ENCODE assay signal across 8 mouse cellular contexts in genomic region chr2:38350796-38351195, GRCm38 (mm10). TPM values are rescaled to one million over a fixed set of nuclear protein-coding genes. Genes with fewer than 3 reads are reported as not detected.
A peak's percentile ranks its signal among the peaks of the same experiment; 100 is the strongest.
DNase-seq lines count a peak whose midpoint lies in the region; ATAC-seq and TF ChIP-seq lines count a peak whose summit lies in the region.

No protein-coding gene starts in this region.

- H3K36me3 ChIP-seq in embryonic facial prominence, embryonic 12.5 days = no peaks in the 10 kb centered on the region
- no peaks in the 10 kb centered on the region for H3K36me3 ChIP-seq in kidney, adult 2 months (ENCODE audit: control insufficient read depth, insufficient read depth, low read length)
- no peaks in the 10 kb centered on the region for H3K36me3 ChIP-seq in limb, embryonic 13.5 days
- 0 out of 2 replicates have a peak, but pooled peaks cover 3% of the 10 kb centered on the region for H3K36me3 ChIP-seq in midbrain, embryonic 14.5 days (ENCODE audit: control insufficient read depth, insufficient read depth, low read length)

- ATAC-seq in embryonic facial prominence, embryonic 12.5 days (ENCODE audit: insufficient number of reproducible peaks, insufficient read depth, low FRiP score, low TSS enrichment) = peak; percentile 96
- peak; percentile 94 for ATAC-seq in limb, embryonic 13.5 days (ENCODE audit: low FRiP score, low read depth)
- ATAC-seq in midbrain, embryonic 14.5 days (ENCODE audit: low FRiP score, low TSS enrichment) = peak; percentile 91

- no peak for TF ChIP-seq POLR2A in kidney, adult 2 months (IDR thresholded peaks at IDR 0.05; ENCODE audit: low read depth, low read length)

- peaks cover 25% of the 10 kb centered on the region for H3K4me1 ChIP-seq in embryonic facial prominence, embryonic 12.5 days
- peaks cover 2% of the 10 kb centered on the region; the same call in 1 of the 2 replicates for H3K4me1 ChIP-seq in kidney, adult 2 months (ENCODE audit: control insufficient read depth, insufficient read depth, low read length)
- peaks cover 71% of the 10 kb centered on the region for H3K4me1 ChIP-seq in limb, embryonic 13.5 days
- H3K4me1 ChIP-seq in midbrain, embryonic 14.5 days (ENCODE audit: control insufficient read depth, insufficient read depth, low read length) = peaks cover 37% of the 10 kb centered on the region

- H3K27ac ChIP-seq in embryonic facial prominence, embryonic 12.5 days = 0 out of 2 replicates have a peak overlapping the region, but pooled peaks have one; percentile 31
- H3K27ac ChIP-seq in kidney, adult 2 months (ENCODE audit: insufficient read depth, low read depth, low read length) = no peak overlapping the region
- H3K27ac ChIP-seq in limb, embryonic 13.5 days = peak overlapping the region; percentile 87
- peak overlapping the region; percentile 91 for H3K27ac ChIP-seq in midbrain, embryonic 14.5 days (replicated peaks; ENCODE audit: low read depth, low read length)

- H3K9ac ChIP-seq in embryonic facial prominence, embryonic 12.5 days = peak overlapping the region; percentile 8; the same call in 1 of the 2 replicates
- H3K9ac ChIP-seq in limb, embryonic 13.5 days = peak overlapping the region; percentile 85
- H3K9ac ChIP-seq in midbrain, embryonic 14.5 days (replicated peaks; ENCODE audit: low read length) = peak overlapping the region; percentile 78

- peak; percentile 35 to 37 for DNase-seq in spleen, postnatal 36 days (ENCODE audit: low spot score in 2 of 2)
- DNase-seq in spleen, adult 12 weeks (ENCODE audit: low spot score) = no peak
- peak; percentile 64 for DNase-seq in heart, adult 8-10 months (ENCODE audit: low spot score)
- peak; percentile 82 for DNase-seq in kidney, adult 2 months
- peak; percentile 95 for DNase-seq in midbrain, embryonic 14.5 days
- DNase-seq in telencephalon, adult 2 months (ENCODE audit: low read depth, low spot score) = peak; percentile 69

- under 1% methylated on average over 29 of the region's 37 CpGs for WGBS in embryonic facial prominence, embryonic 12.5 days
- WGBS in kidney, adult 2 months = under 1% methylated on average over 36 of the region's 37 CpGs
- WGBS in limb, embryonic 13.5 days = under 1% methylated on average over 36 of the region's 37 CpGs
- under 1% methylated on average over 36 of the region's 37 CpGs for WGBS in midbrain, embryonic 14.5 days

- no peaks in the 10 kb centered on the region for H3K9me3 ChIP-seq in embryonic facial prominence, embryonic 12.5 days
- H3K9me3 ChIP-seq in limb, embryonic 13.5 days = no peaks in the 10 kb centered on the region
- H3K9me3 ChIP-seq in midbrain, embryonic 14.5 days (ENCODE audit: control insufficient read depth, low read length) = no peaks in the 10 kb centered on the region

- no peak for TF ChIP-seq CTCF in kidney, adult 2 months (conservative IDR thresholded peaks at IDR 0.05; ENCODE audit: insufficient read depth, insufficient read length, low read depth, low read length)

- peaks cover 96% of the 10 kb centered on the region for H3K27me3 ChIP-seq in embryonic facial prominence, embryonic 12.5 days
- peaks cover 13% of the 10 kb centered on the region for H3K27me3 ChIP-seq in kidney, adult 2 months (replicated peaks; ENCODE audit: control insufficient read depth, insufficient read depth, low read length)
- peaks cover 87% of the 10 kb centered on the region for H3K27me3 ChIP-seq in limb, embryonic 13.5 days
- peaks cover 76% of the 10 kb centered on the region for H3K27me3 ChIP-seq in midbrain, embryonic 14.5 days (ENCODE audit: control insufficient read depth, insufficient read depth, low read length)

- peak overlapping the region; percentile 43 for H3K4me3 ChIP-seq in embryonic facial prominence, embryonic 12.5 days
- H3K4me3 ChIP-seq in kidney, adult 2 months (ENCODE audit: insufficient read depth, low read depth, low read length) = peak overlapping the region; percentile 47
- H3K4me3 ChIP-seq in limb, embryonic 13.5 days = peak overlapping the region; percentile 70
- peak overlapping the region; percentile 56 for H3K4me3 ChIP-seq in midbrain, embryonic 14.5 days (replicated peaks; ENCODE audit: low read depth, low read length)

- H3K4me2 ChIP-seq in embryonic facial prominence, embryonic 12.5 days (replicated peaks) = peak overlapping the region; percentile 66
- H3K4me2 ChIP-seq in limb, embryonic 13.5 days (replicated peaks) = peak overlapping the region; percentile 82
- peak overlapping the region; percentile 75 for H3K4me2 ChIP-seq in midbrain, embryonic 14.5 days (ENCODE audit: low read length)

RNA-seq across cellular contexts. Expression of gene Lhx2, which starts 11.7 kb away (rescaled TPM):
- 18.4 and 22.2 TPM in 2 replicates for polyA plus RNA-seq in embryonic facial prominence, embryonic 12.5 days (2016; fragmentation: Nextera tagmentation; extraction: Ambion mirVana)
- under 1 TPM in 1 of 4 experiments, not detected in 3; 0.24 TPM for total RNA-seq in heart, adult 8-10 months (2022)
- polyA plus RNA-seq in kidney, adult 2 months (2012; rRNA removed) = 0.08 and 0.10 TPM in 2 replicates
- polyA plus RNA-seq in limb, embryonic 13.5 days (2015; fragmentation: Nextera tagmentation; extraction: Ambion mirVana) = 15.4 and 17.4 TPM in 2 replicates
- 47.8 and 68.9 TPM in 2 replicates for polyA plus RNA-seq in midbrain, embryonic 14.5 days (2014; fragmentation: Nextera tagmentation; extraction: Ambion mirVana)

Comparison
In these comparisons a context has a peak if more than half of its experiments do, and no peak if none do; other contexts are left out.
1. H3K9ac ChIP-seq: peak in every context shown above with its lines; median percentile 85 in limb, embryonic 13.5 days; 78 in midbrain, embryonic 14.5 days; 8 in embryonic facial prominence, embryonic 12.5 days.
2. RNA of gene Lhx2, which starts 11.7 kb away (polyA plus RNA-seq): 47.8 to 68.9 TPM in midbrain, embryonic 14.5 days, 18.4 to 22.2 TPM in embryonic facial prominence, embryonic 12.5 days and 15.4 to 17.4 TPM in limb, embryonic 13.5 days; 0.08 to 0.10 TPM in kidney, adult 2 months; every median in the first group is over 10 times any median in the second.
3. Peak in every context shown above with its lines, with median percentiles within 50 percentile points of each other: ATAC-seq, H3K4me2 ChIP-seq and H3K4me3 ChIP-seq.